Mouse (Mus musculus) liver, adult 2 months (tissue): ENCODE measurements around the gene Chka.

ENCODE experiments used
- CTCF ChIP-seq: fragments of 200-500 bp; IDR thresholded peaks from 2 replicates; pipeline ENCODE4 v1.5.1; 2011; ENCODE audit warnings: low read depth, low read length, control low read depth
- POLR2A ChIP-seq: fragments of 200-500 bp; IDR thresholded peaks from 2 replicates; pipeline ENCODE4 v1.6.1; 2011; ENCODE audit warnings: low read length, control low read depth; ENCODE audit not compliant: insufficient read depth; ENCODE audit errors: extremely low read depth

DNA sequence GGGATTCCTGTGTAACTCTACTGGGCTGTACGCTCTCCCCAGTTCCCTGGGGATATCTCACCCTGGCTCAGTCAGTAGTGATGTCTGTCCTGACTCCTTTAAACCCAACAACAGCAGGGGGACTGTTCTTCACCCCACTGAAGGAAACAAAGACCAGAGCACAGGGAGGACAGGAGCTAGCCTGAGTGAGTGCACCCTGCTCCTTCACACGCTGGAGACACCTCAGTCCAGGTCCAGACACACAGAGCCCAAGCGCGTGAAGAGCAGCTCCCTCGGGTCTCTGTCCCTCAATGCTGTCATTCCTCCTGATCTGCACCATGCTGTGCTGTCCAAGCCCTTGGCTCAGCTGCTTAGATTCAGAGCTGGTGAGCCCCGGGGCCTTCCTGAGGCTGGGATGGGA lies 75.1 kb downstream of the Chka start:
- TF ChIP-seq POLR2A (no peak), CTCF (no peak)
